Mouse (Mus musculus): ENCODE results near the gene Ces2e. TPM values are rescaled to one million over a fixed set of nuclear protein-coding genes. Genes with fewer than 3 reads are reported as not detected.

The Ces2e gene
- polyA plus RNA-seq, 1 experiment from 2014 or later: not detected

GRCm38 (mm10) chr8:104984126-104984525 is 58.1 kb downstream of the Ces2e start:
- no peak for DNase-seq (ENCODE audit: low spot score)
- Histone ChIP-seq H3K4me1 (replicated peaks) (no peaks in the 10 kb centered on the region), H3K27me3 (ENCODE audit: insufficient read depth, poor library complexity, severe bottlenecking) (no peaks in the 10 kb centered on the region), H3K36me3 (no peaks in the 10 kb centered on the region), H3K27ac (no peak overlapping the region), H3K9me3 (peaks cover 16% of the 10 kb centered on the region), H3K4me3 (no peak overlapping the region)
- 93% methylated on average over 5 of the region's 5 CpGs for WGBS

Other genes starting within 250 kb of the Ces2e start
- gene Ces2a, start 192.3 kb upstream of the Ces2e start, polyA plus RNA-seq (2016; fragmentation: Nextera tagmentation; extraction: Ambion mirVana): not detected in 2 replicates
- 0.22 TPM in 1 of 2 replicates, not detected in the other for gene Ces2b, start 94.7 kb upstream of the Ces2e start, polyA plus RNA-seq (2016; fragmentation: Nextera tagmentation; extraction: Ambion mirVana)
- gene Ces2c, start 79.2 kb upstream of the Ces2e start, polyA plus RNA-seq (2016; fragmentation: Nextera tagmentation; extraction: Ambion mirVana): not detected in 2 replicates
- gene Ces2f, start 21.1 kb downstream of the Ces2e start, polyA plus RNA-seq (2016; fragmentation: Nextera tagmentation; extraction: Ambion mirVana): not detected in 2 replicates
- gene Ces2g, start 35.5 kb downstream of the Ces2e start, polyA plus RNA-seq (2016; fragmentation: Nextera tagmentation; extraction: Ambion mirVana): not detected in 2 replicates
- not detected in 2 replicates for gene Ces2h, start 74.6 kb downstream of the Ces2e start, polyA plus RNA-seq (2016; fragmentation: Nextera tagmentation; extraction: Ambion mirVana)
- not detected in 2 replicates for gene Ces3a, start 122.3 kb downstream of the Ces2e start, polyA plus RNA-seq (2016; fragmentation: Nextera tagmentation; extraction: Ambion mirVana)
- gene Ces3b, start 157.5 kb downstream of the Ces2e start, polyA plus RNA-seq (2016; fragmentation: Nextera tagmentation; extraction: Ambion mirVana): not detected in 2 replicates
- not detected in 2 replicates for gene Ces4a, start 205.5 kb downstream of the Ces2e start, polyA plus RNA-seq (2016; fragmentation: Nextera tagmentation; extraction: Ambion mirVana)
- gene Cbfb, start 244.4 kb downstream of the Ces2e start, polyA plus RNA-seq (2016; fragmentation: Nextera tagmentation; extraction: Ambion mirVana): 42.1 and 54.9 TPM in 2 replicates